Mouse (Mus musculus) spleen, adult 2 months (tissue): ENCODE results near the gene Sipa1l2.

ENCODE experiments used
- CTCF ChIP-seq: fragments of 200-500 bp; IDR thresholded peaks from 2 replicates; pipeline ENCODE4 v1.5.1; 2011; ENCODE audit warnings: mild to moderate bottlenecking, inconsistent platforms; ENCODE audit not compliant: insufficient read depth, insufficient read length, insufficient replicate concordance; ENCODE audit errors: extremely low read depth
- POLR2A ChIP-seq: fragments of 200-500 bp; IDR thresholded peaks from 2 replicates; pipeline ENCODE4 v1.6.1; 2011; ENCODE audit warnings: low read depth, low read length, inconsistent platforms

DNA sequence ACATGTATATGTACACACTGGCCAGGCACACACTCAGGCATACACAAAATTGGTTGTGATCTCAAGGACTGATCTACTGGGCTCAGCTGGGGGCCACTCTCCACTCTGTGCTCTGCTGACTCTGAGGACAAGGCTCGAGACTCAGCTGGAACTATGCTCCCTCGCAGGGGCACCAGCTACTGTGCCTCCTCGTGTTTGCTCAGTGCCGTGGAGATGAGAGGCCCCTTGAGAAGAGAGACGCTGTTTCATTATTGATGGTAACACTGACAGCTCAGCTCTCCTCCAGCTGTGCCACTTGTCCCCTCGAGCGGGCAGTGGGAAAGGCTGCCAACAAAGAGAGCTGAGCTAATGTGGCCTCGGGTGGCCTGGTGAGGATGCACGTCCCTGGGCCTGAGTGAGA is 161.9 kb downstream of the Sipa1l2 start:
- TF ChIP-seq POLR2A (no peak), CTCF (no peak)
